Mouse (Mus musculus) left cerebral cortex, postnatal 25 days (tissue): ENCODE data around the gene Gm6367. TPM values are rescaled to one million over a fixed set of nuclear protein-coding genes. Genes with fewer than 3 reads are reported as not detected.
"Not testable (repeated sequence)": the region's sequence is repeated elsewhere in the genome, so short reads cannot be mapped to it uniquely, and the experiment has no call there.

Experiments used
- DNase-seq, 2 experiments: peaks; one replicate each; pipeline ENCODE4 v3.0.0; 2022; ENCODE audit warnings: low spot score in 2 of 2, mixed read lengths in 1 of 2
- intact Hi-C: fragments of 180-260 bp; cut with DNase I; formaldehyde crosslinking; loops from one replicate; pipeline ENCODE4 v1.15.1; 2025
- total RNA-seq, 2 experiments: library from RNA; stranded (reverse); gene quantifications; 2 replicates each; pipeline ENCODE4 v1.2.3; 2021

Gm6367 gene
- not detected for total RNA-seq

GRCm38 (mm10) chr5:94988326-94988725 lies at the start of gene Gm6367:
Gene Gm6367, plus strand, starts transcription at chr5:94988626.
- intact Hi-C loops, DNase-seq: not testable (repeated sequence)

Other genes starting within 250 kb of the Gm6367 start
- gene Gm3183, start 123.2 kb upstream of the Gm6367 start, total RNA-seq: not detected
- not detected for gene Gm7942, start 118.3 kb downstream of the Gm6367 start, total RNA-seq
- gene Gm16513, start 194.0 kb downstream of the Gm6367 start, total RNA-seq: not detected